Mouse (Mus musculus): ENCODE results near the gene Dnaic1. TPM values are rescaled to one million over a fixed set of nuclear protein-coding genes. Genes with fewer than 3 reads are reported as not detected.

The Dnaic1 gene
- polyA plus RNA-seq, 1 experiment from 2014 or later, result 1.2 TPM

GRCm38 (mm10) chr4:41602818-41603217, 33.2 kb downstream of the Dnaic1 start:
- H3K4me1 ChIP-seq (ENCODE audit: control insufficient read depth, insufficient read depth, low read length), result no peaks in the 10 kb centered on the region
- H3K9ac ChIP-seq (ENCODE audit: low read depth, low read length), result no peak overlapping the region
- H3K27ac ChIP-seq (ENCODE audit: low read depth, low read length), result no peak overlapping the region
- no peak for ATAC-seq (replicated peaks; ENCODE audit: insufficient number of reproducible peaks, low FRiP score, low TSS enrichment)
- no peak overlapping the region for H3K4me3 ChIP-seq (ENCODE audit: low read depth, low read length)
- H3K36me3 ChIP-seq (ENCODE audit: control insufficient read depth, insufficient read depth, low read length), result no peaks in the 10 kb centered on the region
- H3K27me3 ChIP-seq (ENCODE audit: control insufficient read depth, insufficient read depth, low read length), result peaks cover 6% of the 10 kb centered on the region; the same call in 1 of the 2 replicates
- H3K9me3 ChIP-seq (replicated peaks; ENCODE audit: control insufficient read depth, low read length), result no peaks in the 10 kb centered on the region
- H3K4me2 ChIP-seq, result no peak overlapping the region
- WGBS (ENCODE audit: insufficient replicate concordance), result 50% methylated on average over 4 of the region's 4 CpGs

DNA sequence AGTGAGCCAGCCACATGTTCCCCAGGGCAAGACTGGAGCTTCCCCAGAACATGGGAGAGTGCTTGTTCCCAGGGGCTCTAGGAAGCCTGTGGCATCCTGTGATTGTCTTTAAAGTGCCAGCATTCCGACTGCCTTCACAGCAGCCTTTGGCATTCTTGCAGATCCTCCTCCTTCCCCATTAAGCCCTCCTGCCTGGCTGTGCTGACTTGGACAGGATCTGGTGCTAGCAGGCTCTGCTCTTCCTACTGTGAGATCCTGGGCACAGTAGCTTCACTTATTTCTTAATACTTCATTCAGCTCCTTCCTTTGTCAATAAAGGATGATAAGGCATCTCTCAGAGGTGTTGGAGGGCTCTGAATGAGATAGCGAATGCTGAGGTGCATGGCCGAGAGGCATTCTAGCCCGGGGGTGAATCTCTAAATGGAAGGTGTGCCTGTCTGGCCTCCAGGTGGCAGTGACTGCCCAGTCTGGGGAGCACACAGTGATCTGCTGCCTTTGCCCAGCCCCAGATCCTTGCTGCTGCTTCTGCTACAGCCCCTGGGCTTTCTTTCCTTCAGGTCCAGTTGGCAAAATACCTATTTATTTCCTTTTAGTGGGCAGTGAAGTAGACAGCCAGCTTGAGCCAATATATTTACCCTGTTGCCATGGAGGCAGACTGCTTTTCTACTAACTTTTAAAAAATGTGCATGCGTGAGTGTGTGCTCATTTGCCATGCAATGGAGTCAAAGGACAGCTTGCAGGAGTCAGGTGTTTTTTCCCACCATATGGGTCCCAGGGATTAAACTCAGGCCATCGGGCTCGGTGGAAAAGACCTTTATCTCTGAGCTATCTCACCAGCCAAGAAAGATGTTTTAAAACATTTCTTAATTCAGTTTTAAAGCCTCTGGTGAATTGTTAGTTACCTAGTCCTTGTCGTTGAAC, 35.2 kb downstream of the Dnaic1 start:
- no peak for ATAC-seq (replicated peaks; ENCODE audit: insufficient number of reproducible peaks, low FRiP score, low TSS enrichment)

DNA sequence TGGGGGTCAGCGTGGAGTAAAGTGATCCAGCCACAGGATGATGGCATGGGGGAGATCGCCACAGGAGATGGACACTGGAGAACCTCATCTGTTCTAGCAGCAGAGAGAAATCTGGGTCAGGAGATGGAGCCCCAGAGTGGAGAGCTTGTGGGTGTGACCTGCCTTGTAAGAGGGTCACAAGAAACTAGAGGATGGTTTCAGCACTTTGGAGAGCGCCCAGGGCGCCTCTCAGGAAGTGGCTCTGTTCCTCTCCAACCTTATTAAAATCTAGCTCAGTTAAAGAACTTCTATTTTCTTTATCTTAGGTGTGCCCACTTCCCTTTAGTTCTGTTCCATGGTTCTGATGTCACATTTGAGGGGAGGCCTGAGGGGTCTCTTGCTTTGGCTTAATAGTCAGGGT, 37.2 kb downstream of the Dnaic1 start:
- Histone ChIP-seq H3K27me3 (ENCODE audit: control insufficient read depth, insufficient read depth, low read length) (peaks cover 6% of the 10 kb centered on the region; the same call in 1 of the 2 replicates), H3K4me3 (ENCODE audit: low read depth, low read length) (no peak overlapping the region), H3K4me2 (no peak overlapping the region), H3K27ac (ENCODE audit: low read depth, low read length) (no peak overlapping the region), H3K9ac (ENCODE audit: low read depth, low read length) (no peak overlapping the region), H3K4me1 (ENCODE audit: control insufficient read depth, insufficient read depth, low read length) (no peaks in the 10 kb centered on the region), H3K9me3 (replicated peaks; ENCODE audit: control insufficient read depth, low read length) (no peaks in the 10 kb centered on the region), H3K36me3 (ENCODE audit: control insufficient read depth, insufficient read depth, low read length) (no peaks in the 10 kb centered on the region)
- ATAC-seq (replicated peaks; ENCODE audit: insufficient number of reproducible peaks, low FRiP score, low TSS enrichment), result no peak
- WGBS (ENCODE audit: insufficient replicate concordance), result 28% methylated on average over 4 of the region's 4 CpGs

More for the DNA sequence above, 35.2 kb downstream of the Dnaic1 start:
- Histone ChIP-seq H3K36me3 (ENCODE audit: control insufficient read depth, insufficient read depth, low read length) (no peaks in the 10 kb centered on the region), H3K9me3 (replicated peaks; ENCODE audit: control insufficient read depth, low read length) (no peaks in the 10 kb centered on the region), H3K27me3 (ENCODE audit: control insufficient read depth, insufficient read depth, low read length) (peaks cover 6% of the 10 kb centered on the region; the same call in 1 of the 2 replicates), H3K4me3 (ENCODE audit: low read depth, low read length) (no peak overlapping the region), H3K4me1 (ENCODE audit: control insufficient read depth, insufficient read depth, low read length) (no peaks in the 10 kb centered on the region), H3K27ac (ENCODE audit: low read depth, low read length) (no peak overlapping the region), H3K9ac (ENCODE audit: low read depth, low read length) (no peak overlapping the region), H3K4me2 (no peak overlapping the region)
- 48% methylated on average over 8 of the region's 8 CpGs for WGBS (ENCODE audit: insufficient replicate concordance)

DNA sequence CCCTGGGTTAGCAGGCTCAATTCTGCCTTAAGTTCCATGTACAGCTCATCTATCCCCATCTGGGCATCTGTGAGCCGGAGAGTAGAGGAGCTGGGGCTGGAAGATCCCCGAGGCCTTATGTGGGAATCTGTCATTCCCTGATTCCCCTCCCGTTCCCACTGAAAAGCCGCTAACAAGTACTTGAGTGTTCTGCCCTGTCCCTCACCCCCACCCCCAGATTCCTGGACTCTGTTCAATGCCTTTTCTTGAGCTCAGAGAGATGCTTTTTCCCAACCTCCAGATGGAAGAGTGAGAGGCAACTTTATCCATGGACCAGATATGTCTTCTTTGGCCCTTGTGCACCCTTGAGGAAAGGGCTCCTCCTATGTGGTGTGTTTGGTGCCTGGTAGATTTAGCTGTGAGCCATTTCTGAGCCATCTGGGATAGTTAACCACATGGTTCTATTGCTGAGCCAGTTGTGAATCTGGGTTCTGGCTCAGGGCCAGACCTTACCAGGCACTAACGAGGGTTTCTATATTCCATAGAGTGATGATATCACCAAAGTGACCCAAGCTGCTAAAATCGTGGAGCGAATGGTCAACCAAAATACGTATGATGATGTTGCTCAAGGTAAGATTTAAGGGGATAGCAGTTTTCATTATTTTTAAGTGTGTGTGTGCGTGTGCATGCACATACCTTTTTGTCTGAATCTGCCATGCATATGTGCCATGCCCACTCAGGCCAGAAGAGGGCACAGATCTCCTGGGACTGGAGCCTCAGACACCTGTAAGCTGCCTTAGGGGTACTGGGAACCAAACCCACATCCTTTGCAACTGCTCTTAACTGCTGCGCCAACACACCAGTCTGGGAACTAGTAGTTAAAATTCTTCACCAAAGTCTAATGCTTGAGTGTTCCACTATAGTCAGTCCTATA, 40.4 kb downstream of the Dnaic1 start:
- Histone ChIP-seq H3K27me3 (ENCODE audit: control insufficient read depth, insufficient read depth, low read length) (0 out of 2 replicates have a peak, but pooled peaks cover 4% of the 10 kb centered on the region), H3K9ac (ENCODE audit: low read depth, low read length) (no peak overlapping the region), H3K4me1 (ENCODE audit: control insufficient read depth, insufficient read depth, low read length) (no peaks in the 10 kb centered on the region), H3K4me2 (no peak overlapping the region), H3K4me3 (ENCODE audit: low read depth, low read length) (no peak overlapping the region), H3K9me3 (replicated peaks; ENCODE audit: control insufficient read depth, low read length) (no peaks in the 10 kb centered on the region), H3K27ac (ENCODE audit: low read depth, low read length) (no peak overlapping the region), H3K36me3 (ENCODE audit: control insufficient read depth, insufficient read depth, low read length) (no peaks in the 10 kb centered on the region)
- ATAC-seq (replicated peaks; ENCODE audit: insufficient number of reproducible peaks, low FRiP score, low TSS enrichment), result no peak
- 74% methylated on average over 10 of the region's 10 CpGs for WGBS (ENCODE audit: insufficient replicate concordance)

DNA sequence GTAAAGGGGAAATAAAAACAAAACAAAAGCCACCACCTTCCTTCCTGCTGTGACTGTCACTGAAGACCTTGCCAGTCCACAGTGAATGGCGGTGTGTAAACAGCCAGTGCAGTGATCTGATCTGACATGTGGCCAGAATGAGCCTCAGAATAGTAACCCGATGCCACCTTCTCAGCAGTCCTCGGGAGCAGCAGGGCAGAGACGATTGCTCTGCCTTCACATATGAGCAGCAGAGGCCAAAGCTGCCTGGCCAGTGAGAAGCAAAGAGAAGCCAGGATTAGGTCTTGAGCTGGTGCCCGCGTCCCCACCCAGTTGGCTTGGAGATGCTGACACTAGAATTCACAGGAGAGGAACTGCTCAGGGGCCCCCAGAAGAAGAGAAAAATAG, 41.0 kb downstream of the Dnaic1 start:
- 48% methylated on average over 6 of the region's 6 CpGs for WGBS (ENCODE audit: insufficient replicate concordance)
- no peak overlapping the region for H3K4me3 ChIP-seq (ENCODE audit: low read depth, low read length)
- H3K9me3 ChIP-seq (replicated peaks; ENCODE audit: control insufficient read depth, low read length), result no peaks in the 10 kb centered on the region
- no peaks in the 10 kb centered on the region for H3K4me1 ChIP-seq (ENCODE audit: control insufficient read depth, insufficient read depth, low read length)
- no peaks in the 10 kb centered on the region for H3K36me3 ChIP-seq (ENCODE audit: control insufficient read depth, insufficient read depth, low read length)
- no peak overlapping the region for H3K4me2 ChIP-seq
- H3K27me3 ChIP-seq (ENCODE audit: control insufficient read depth, insufficient read depth, low read length), result 0 out of 2 replicates have a peak, but pooled peaks cover 4% of the 10 kb centered on the region
- H3K9ac ChIP-seq (ENCODE audit: low read depth, low read length), result no peak overlapping the region
- no peak overlapping the region for H3K27ac ChIP-seq (ENCODE audit: low read depth, low read length)
- ATAC-seq (replicated peaks; ENCODE audit: insufficient number of reproducible peaks, low FRiP score, low TSS enrichment), result no peak

DNA sequence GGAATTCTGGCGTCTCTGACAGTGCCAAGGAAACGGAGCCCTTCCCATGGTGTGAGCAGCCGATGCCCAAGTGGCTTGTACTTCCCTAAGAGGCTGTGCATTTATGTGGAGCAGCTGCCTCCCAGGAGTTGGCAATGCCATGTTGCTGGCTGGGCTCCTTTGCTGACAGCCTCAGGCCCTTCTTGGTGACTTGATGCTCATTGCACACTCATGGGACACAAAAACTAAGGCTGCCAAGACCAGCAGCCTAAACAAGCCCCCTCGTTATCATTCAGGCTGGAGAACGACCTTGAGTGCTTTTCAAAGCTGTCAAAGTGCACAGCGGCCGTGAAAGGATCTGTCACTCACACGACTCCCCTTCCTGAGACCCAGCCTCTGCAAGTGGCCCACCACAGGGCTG, 42.6 kb downstream of the Dnaic1 start:
- Histone ChIP-seq H3K27me3 (ENCODE audit: control insufficient read depth, insufficient read depth, low read length) (0 out of 2 replicates have a peak, but pooled peaks cover 2% of the 10 kb centered on the region), H3K4me3 (ENCODE audit: low read depth, low read length) (no peak overlapping the region), H3K4me1 (ENCODE audit: control insufficient read depth, insufficient read depth, low read length) (no peaks in the 10 kb centered on the region), H3K9me3 (replicated peaks; ENCODE audit: control insufficient read depth, low read length) (no peaks in the 10 kb centered on the region), H3K9ac (ENCODE audit: low read depth, low read length) (no peak overlapping the region), H3K4me2 (no peak overlapping the region), H3K27ac (ENCODE audit: low read depth, low read length) (no peak overlapping the region), H3K36me3 (ENCODE audit: control insufficient read depth, insufficient read depth, low read length) (no peaks in the 10 kb centered on the region)
- WGBS (ENCODE audit: insufficient replicate concordance), result 38% methylated on average over 8 of the region's 8 CpGs
- ATAC-seq (replicated peaks; ENCODE audit: insufficient number of reproducible peaks, low FRiP score, low TSS enrichment), result no peak

- H3K4me3 ChIP-seq (ENCODE audit: low read depth, low read length), result no peak overlapping the region
- WGBS (ENCODE audit: insufficient replicate concordance), result 10% methylated on average over 7 of the region's 7 CpGs
- H3K27ac ChIP-seq (ENCODE audit: low read depth, low read length), result no peak overlapping the region
- H3K9me3 ChIP-seq (replicated peaks; ENCODE audit: control insufficient read depth, low read length), result no peaks in the 10 kb centered on the region
- no peaks in the 10 kb centered on the region for H3K4me1 ChIP-seq (ENCODE audit: control insufficient read depth, insufficient read depth, low read length)
- H3K36me3 ChIP-seq (ENCODE audit: control insufficient read depth, insufficient read depth, low read length), result no peaks in the 10 kb centered on the region
- ATAC-seq (replicated peaks; ENCODE audit: insufficient number of reproducible peaks, low FRiP score, low TSS enrichment), result no peak
- peaks cover 4% of the 10 kb centered on the region; the same call in 1 of the 2 replicates for H3K27me3 ChIP-seq (ENCODE audit: control insufficient read depth, insufficient read depth, low read length)
- H3K4me2 ChIP-seq, result no peak overlapping the region
- no peak overlapping the region for H3K9ac ChIP-seq (ENCODE audit: low read depth, low read length)
Observed at GRCm38 (mm10) chr4:41614156-41614555, 44.6 kb downstream of the Dnaic1 start.

Data from heart, embryonic 11.5 days (tissue).